Mouse (Mus musculus) liver, embryonic 11.5 days (tissue): ENCODE measurements around the gene Mta2. TPM values are rescaled to one million over a fixed set of nuclear protein-coding genes. Genes with fewer than 3 reads are reported as not detected.

ENCODE experiments used
- ATAC-seq: fragments of 200-750 bp; cut with Nextera tagmentation; replicated peaks from 2 replicates; pipeline ENCODE4 v1.8.0; 2017; ENCODE audit warnings: moderate number of reproducible peaks, mild to moderate bottlenecking, moderate TSS enrichment, moderate library complexity; ENCODE audit not compliant: low FRiP score
- DNase-seq: peaks from one replicate; pipeline ENCODE4 v3.0.0-alpha.2; 2017; ENCODE audit warnings: low spot score
- H3K27ac ChIP-seq: fragments of 300-500 bp; sonication (generic); 2 replicates; pipeline ENCODE4 v1.5.1; 2014; ENCODE audit warnings: mild to moderate bottlenecking, low read depth, low read length, control low read depth
- H3K27me3 ChIP-seq: fragments of 300-500 bp; sonication (generic); replicated peaks from 2 replicates; pipeline ENCODE4 v1.6.1; 2014; ENCODE audit warnings: low read length, mixed read lengths; ENCODE audit not compliant: control insufficient read depth, insufficient read depth
- H3K36me3 ChIP-seq: fragments of 300-500 bp; sonication (generic); 2 replicates; pipeline ENCODE4 v1.6.1; 2014; ENCODE audit warnings: mild to moderate bottlenecking, low read length, moderate library complexity, mixed read lengths; ENCODE audit not compliant: control insufficient read depth, insufficient read depth
- H3K4me1 ChIP-seq: fragments of 300-500 bp; sonication (generic); replicated peaks from 2 replicates; pipeline ENCODE4 v1.6.1; 2014; ENCODE audit warnings: low read length, mixed read lengths; ENCODE audit not compliant: control insufficient read depth, insufficient read depth
- H3K4me2 ChIP-seq: fragments of 300-500 bp; sonication (generic); 2 replicates; pipeline ENCODE4 v1.6.1; 2014; ENCODE audit warnings: mild to moderate bottlenecking, control low read depth, moderate library complexity
- H3K4me3 ChIP-seq: fragments of 300-500 bp; sonication (generic); 2 replicates; pipeline ENCODE4 v1.5.1; 2014; ENCODE audit warnings: low read depth, low read length, control low read depth
- H3K9ac ChIP-seq: fragments of 300-500 bp; sonication (generic); 2 replicates; pipeline ENCODE4 v1.6.1; 2014; ENCODE audit warnings: low read depth, low read length, control low read depth
- H3K9me3 ChIP-seq: fragments of 300-500 bp; sonication (generic); 2 replicates; pipeline ENCODE4 v1.6.1; 2016; ENCODE audit warnings: low read length, inconsistent platforms, mixed read lengths; ENCODE audit not compliant: control insufficient read depth
- WGBS: fragments of 180-500 bp; shearing (Covaris S2); extraction: QIAGEN DNeasy Blood & Tissue Kit; methylation state at CpG from one replicate; pipeline ENCODE4 v1.1.7; 2014; 5-methylcytosine and 5-hydroxymethylcytosine counted together
- polyA plus RNA-seq: library from polyadenylated mRNA; unstranded; fragments of >200 nt; fragmentation: Nextera tagmentation; extraction: Ambion mirVana; gene quantifications from 2 replicates; pipeline ENCODE4 v1.2.1, GENCODE M21; 2014

Gene Mta2
- polyA plus RNA-seq, 1 experiment from 2014 or later = 75.6 TPM

- ATAC-seq (no peak), DNase-seq (no peak)
- Histone ChIP-seq H3K4me1 (peaks cover 37% of the 10 kb centered on the region), H3K9me3 (no peaks in the 10 kb centered on the region), H3K27me3 (no peaks in the 10 kb centered on the region), H3K9ac (peak overlapping the region; percentile 99), H3K4me3 (no peak overlapping the region), H3K36me3 (peaks cover 24% of the 10 kb centered on the region), H3K27ac (no peak overlapping the region), H3K4me2 (peak overlapping the region; percentile 75)
- WGBS = 83% methylated on average over 15 of the region's 15 CpGs
These were observed 1.0 kb upstream of the Mta2 start for GRCm38 (mm10) chr19:8940526-8941133.

GRCm38 (mm10) chr19:8941136-8941514 is 550 bp upstream of the Mta2 start:
- ATAC-seq = peak; percentile 4; the same call in 1 of the 2 replicates
- DNase-seq = no peak
- Histone ChIP-seq H3K27me3 (no peaks in the 10 kb centered on the region), H3K9ac (peak overlapping the region; percentile 99), H3K9me3 (no peaks in the 10 kb centered on the region), H3K27ac (peak overlapping the region; percentile 99), H3K4me3 (peak overlapping the region; percentile 90), H3K4me1 (peaks cover 41% of the 10 kb centered on the region), H3K4me2 (peak overlapping the region; percentile 75), H3K36me3 (peaks cover 29% of the 10 kb centered on the region)
- 51% methylated on average over 10 of the region's 10 CpGs for WGBS

DNA sequence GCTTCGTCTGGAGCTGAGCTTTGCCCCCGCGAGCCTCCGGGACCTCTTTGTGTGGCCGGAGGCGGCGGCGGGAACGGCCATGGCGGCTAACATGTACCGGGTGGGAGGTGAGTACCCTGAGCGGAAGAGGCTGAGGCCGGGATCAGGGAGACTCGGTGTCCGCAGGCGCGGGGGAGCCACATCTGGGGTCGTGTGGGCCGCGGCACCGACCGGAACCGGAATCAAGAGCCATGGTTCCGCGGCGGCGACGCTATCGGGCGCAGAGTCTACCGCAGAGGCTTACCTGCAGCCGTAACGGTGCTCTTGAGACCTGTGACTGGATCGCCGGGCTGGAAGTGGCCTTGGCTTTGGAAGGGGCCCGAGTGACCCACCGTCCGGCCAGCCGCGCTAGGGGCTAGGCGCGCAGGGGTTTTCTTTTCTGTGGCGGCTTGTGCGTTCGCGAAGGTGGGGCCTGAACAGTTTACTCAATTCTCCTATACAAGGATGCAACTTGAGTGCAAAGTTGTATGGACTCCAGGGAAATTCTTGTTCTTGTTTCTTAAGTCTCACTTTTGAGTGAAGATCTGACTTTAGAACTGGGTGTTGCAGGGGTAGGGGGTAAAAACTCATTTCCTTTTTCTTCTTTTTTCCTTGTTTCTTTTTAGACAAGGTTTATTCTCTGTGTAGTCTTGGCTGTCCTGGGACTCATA is 745 bp downstream of the Mta2 start:
- DNase-seq (no peak), ATAC-seq (peak; percentile 37)
- peak overlapping the region; percentile 99 for H3K27ac ChIP-seq
- H3K4me2 ChIP-seq = peak overlapping the region; percentile 75
- peaks cover 41% of the 10 kb centered on the region for H3K4me1 ChIP-seq
- under 1% methylated on average over 46 of the region's 46 CpGs for WGBS
- no peaks in the 10 kb centered on the region for H3K27me3 ChIP-seq
- H3K9me3 ChIP-seq = no peaks in the 10 kb centered on the region
- H3K9ac ChIP-seq = peak overlapping the region; percentile 99
- peaks cover 32% of the 10 kb centered on the region for H3K36me3 ChIP-seq
- H3K4me3 ChIP-seq = peak overlapping the region; percentile 90

- 57% methylated on average over 2 of the region's 2 CpGs for WGBS
These were observed 1.4 kb downstream of the Mta2 start for GRCm38 (mm10) chr19:8943047-8943446.

GRCm38 (mm10) chr19:8944062-8944461 is 2.4 kb downstream of the Mta2 start:
- DNase-seq (no peak), ATAC-seq (peak; percentile 53)
- no peaks in the 10 kb centered on the region for H3K27me3 ChIP-seq
- peaks cover 43% of the 10 kb centered on the region for H3K36me3 ChIP-seq
- peak overlapping the region; percentile 90 for H3K4me3 ChIP-seq
- H3K4me1 ChIP-seq = peaks cover 41% of the 10 kb centered on the region
- peak overlapping the region; percentile 99 for H3K9ac ChIP-seq
- no peaks in the 10 kb centered on the region for H3K9me3 ChIP-seq
- 34% methylated on average over 5 of the region's 5 CpGs for WGBS
- H3K4me2 ChIP-seq = peak overlapping the region; percentile 75
- peak overlapping the region; percentile 99 for H3K27ac ChIP-seq

More at GRCm38 (mm10) chr19:8943047-8943446, 1.4 kb downstream of the Mta2 start:
- H3K36me3 ChIP-seq = peaks cover 35% of the 10 kb centered on the region
- peak overlapping the region; percentile 99 for H3K9ac ChIP-seq
- H3K4me3 ChIP-seq = peak overlapping the region; percentile 90
- peak overlapping the region; percentile 75 for H3K4me2 ChIP-seq
- peak overlapping the region; percentile 99 for H3K27ac ChIP-seq
- DNase-seq (no peak), ATAC-seq (no peak)
- H3K4me1 ChIP-seq = peaks cover 41% of the 10 kb centered on the region
- H3K9me3 ChIP-seq = no peaks in the 10 kb centered on the region
- no peaks in the 10 kb centered on the region for H3K27me3 ChIP-seq

DNA sequence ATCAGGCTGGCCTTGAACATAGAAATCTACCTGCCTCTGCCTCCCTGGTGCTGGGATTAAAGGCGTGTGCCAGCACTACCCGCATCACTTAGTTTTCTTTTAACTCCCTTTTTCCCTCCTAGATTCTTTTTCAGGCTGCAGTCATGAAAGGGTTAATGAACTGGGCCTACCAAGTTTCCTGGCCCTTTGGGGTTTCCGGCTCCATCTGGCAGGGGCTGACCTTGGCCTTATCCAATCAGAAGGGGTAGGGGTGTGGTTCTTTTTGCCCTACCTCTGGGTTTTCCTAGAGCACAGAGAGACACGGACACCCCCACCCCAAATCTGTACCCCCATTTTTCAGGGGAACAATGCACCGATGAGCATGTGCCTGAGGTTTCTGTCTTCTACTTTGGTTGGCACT is 3.1 kb downstream of the Mta2 start:
- Histone ChIP-seq H3K9me3 (no peaks in the 10 kb centered on the region), H3K4me3 (peak overlapping the region; percentile 90), H3K9ac (no peak overlapping the region; the same call in 1 of the 2 replicates), H3K4me1 (peaks cover 41% of the 10 kb centered on the region), H3K27me3 (no peaks in the 10 kb centered on the region), H3K27ac (peak overlapping the region; percentile 99; the same call in 1 of the 2 replicates), H3K36me3 (peaks cover 45% of the 10 kb centered on the region), H3K4me2 (peak overlapping the region; percentile 75)
- 40% methylated on average over 5 of the region's 5 CpGs for WGBS
- ATAC-seq = no peak
- peak; percentile 71 for DNase-seq

DNA sequence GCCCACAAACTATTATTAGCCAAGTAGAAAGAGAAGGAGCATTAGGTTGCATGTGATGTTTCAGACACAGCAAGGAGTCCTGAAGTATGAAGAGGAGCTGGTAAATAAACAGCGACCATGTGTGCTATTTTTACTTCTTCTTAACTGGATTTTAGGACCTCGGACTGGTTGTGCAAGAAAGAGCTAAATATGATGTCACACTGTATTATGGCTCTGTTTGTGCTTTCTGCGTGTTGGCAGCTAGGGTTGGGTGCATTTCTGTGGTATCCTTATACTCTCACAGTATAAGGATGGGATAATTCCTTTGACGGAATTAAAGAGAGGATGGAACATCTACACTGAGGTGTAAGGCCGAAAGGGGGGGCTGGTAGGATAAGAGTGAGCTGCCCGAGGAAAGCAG is 3.6 kb downstream of the Mta2 start:
- WGBS = 87% methylated on average over 6 of the region's 6 CpGs
- H3K4me3 ChIP-seq = peak overlapping the region; percentile 90; the same call in 1 of the 2 replicates
- peaks cover 40% of the 10 kb centered on the region for H3K4me1 ChIP-seq
- H3K27ac ChIP-seq = peak overlapping the region; percentile 99; the same call in 1 of the 2 replicates
- no peaks in the 10 kb centered on the region for H3K27me3 ChIP-seq
- H3K4me2 ChIP-seq = peak overlapping the region; percentile 75
- H3K36me3 ChIP-seq = peaks cover 48% of the 10 kb centered on the region
- H3K9me3 ChIP-seq = no peaks in the 10 kb centered on the region
- DNase-seq (no peak), ATAC-seq (no peak)
- no peak overlapping the region; the same call in 1 of the 2 replicates for H3K9ac ChIP-seq

DNA sequence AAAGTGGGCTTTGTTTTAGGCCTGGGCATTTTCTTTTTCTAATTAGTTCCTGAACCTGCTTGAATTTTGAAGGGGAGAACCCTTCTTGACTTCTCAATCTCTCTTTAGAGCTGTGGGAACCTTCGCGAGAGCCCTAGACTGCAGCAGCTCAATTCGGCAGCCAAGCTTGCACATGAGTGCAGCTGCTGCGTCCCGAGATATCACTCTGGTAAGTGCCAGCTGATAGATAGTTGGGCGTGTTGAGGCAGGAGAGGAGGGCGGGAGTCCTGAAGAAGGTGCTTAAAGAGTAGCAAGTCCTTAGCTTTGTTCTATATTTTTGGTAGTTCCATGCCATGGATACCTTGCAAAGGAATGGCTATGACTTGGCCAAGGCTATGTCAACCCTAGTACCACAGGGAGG is 5.3 kb downstream of the Mta2 start:
- 76% methylated on average over 7 of the region's 7 CpGs for WGBS
- Histone ChIP-seq H3K27ac (no peak overlapping the region), H3K4me3 (no peak overlapping the region), H3K4me2 (no peak overlapping the region), H3K9me3 (no peaks in the 10 kb centered on the region), H3K36me3 (peaks cover 63% of the 10 kb centered on the region), H3K9ac (no peak overlapping the region), H3K4me1 (peaks cover 29% of the 10 kb centered on the region), H3K27me3 (no peaks in the 10 kb centered on the region)
- DNase-seq = no peak
- ATAC-seq = 0 out of 2 replicates have a peak, but pooled peaks have one; percentile 32
